Mouse (Mus musculus) forebrain, embryonic 16.5 days (tissue): ENCODE results near the gene Brd3. TPM values are rescaled to one million over a fixed set of nuclear protein-coding genes. Genes with fewer than 3 reads are reported as not detected.
"Not testable (repeated sequence)": the region's sequence is repeated elsewhere in the genome, so short reads cannot be mapped to it uniquely, and the experiment has no call there.

ENCODE experiments used
- ATAC-seq: fragments of 200-750 bp; cut with Nextera tagmentation; 2 replicates; pipeline ENCODE4 v1.8.0; 2017; ENCODE audit warnings: mild to moderate bottlenecking, moderate library complexity
- H3K27ac ChIP-seq: fragments of 300-500 bp; sonication (generic); 2 replicates; pipeline ENCODE4 v1.5.1; 2014; ENCODE audit warnings: low read length, control low read depth
- H3K27me3 ChIP-seq: fragments of 300-500 bp; sonication (generic); replicated peaks from 2 replicates; pipeline ENCODE4 v1.6.1; 2014; ENCODE audit warnings: low read length; ENCODE audit not compliant: control insufficient read depth, insufficient read depth
- H3K36me3 ChIP-seq: fragments of 300-500 bp; sonication (generic); 2 replicates; pipeline ENCODE4 v1.6.1; 2014; ENCODE audit not compliant: control insufficient read depth, insufficient read depth
- H3K4me1 ChIP-seq: fragments of 300-500 bp; sonication (generic); replicated peaks from 2 replicates; pipeline ENCODE4 v1.6.1; 2014; ENCODE audit warnings: low read length; ENCODE audit not compliant: control insufficient read depth, insufficient read depth
- H3K4me2 ChIP-seq: fragments of 300-500 bp; sonication (generic); 2 replicates; pipeline ENCODE4 v1.6.1; 2014; ENCODE audit warnings: mild to moderate bottlenecking, low read length, control low read depth
- H3K4me3 ChIP-seq: fragments of 300-500 bp; sonication (generic); replicated peaks from 2 replicates; pipeline ENCODE4 v1.5.1; 2014; ENCODE audit warnings: mild to moderate bottlenecking, low read length, control low read depth
- H3K9ac ChIP-seq: fragments of 300-500 bp; sonication (generic); replicated peaks from 2 replicates; pipeline ENCODE4 v1.6.1; 2014; ENCODE audit warnings: low read depth, low read length, control low read depth
- H3K9me3 ChIP-seq: fragments of 300-500 bp; sonication (generic); 2 replicates; pipeline ENCODE4 v1.6.1; 2016; ENCODE audit warnings: low read length; ENCODE audit not compliant: control insufficient read depth
- WGBS: fragments of 180-500 bp; shearing (Covaris S2); extraction: QIAGEN DNeasy Blood & Tissue Kit; methylation state at CpG from one replicate; pipeline ENCODE4 v1.1.7; 2014; 5-methylcytosine and 5-hydroxymethylcytosine counted together
- polyA plus RNA-seq: library from polyadenylated mRNA; unstranded; fragments of >200 nt; fragmentation: Nextera tagmentation; extraction: Ambion mirVana; gene quantifications from 2 replicates; pipeline ENCODE4 v1.2.1, GENCODE M21; 2015

The Brd3 gene
- polyA plus RNA-seq, 1 experiment from 2014 or later: 153 TPM

- H3K27ac ChIP-seq: peak overlapping the region; percentile 45; the same call in 1 of the 2 replicates
- H3K4me3 ChIP-seq: peak overlapping the region; percentile 86
- peak overlapping the region; percentile 85 for H3K9ac ChIP-seq
- peak overlapping the region; percentile 95 for H3K4me2 ChIP-seq
- peaks cover 3% of the 10 kb centered on the region; the same call in 1 of the 2 replicates for H3K36me3 ChIP-seq
- H3K27me3 ChIP-seq: no peaks in the 10 kb centered on the region
- peak; percentile 32 for ATAC-seq
- H3K4me1 ChIP-seq: peaks cover 27% of the 10 kb centered on the region
- H3K9me3 ChIP-seq: no peaks in the 10 kb centered on the region
- WGBS: under 1% methylated on average over 39 of the region's 40 CpGs
These were observed 8.1 kb upstream of the Brd3 start for GRCm38 (mm10) chr2:27515341-27516166.

GRCm38 (mm10) chr2:27514639-27515328 lies 7.3 kb upstream of the Brd3 start, which contains the start of gene Wdr5:
TSS of gene Wdr5 (plus strand) at chr2:27515157.
- Histone ChIP-seq H3K4me3 (peak within 1 kb of the TSS; percentile 86), H3K4me1 (peaks cover 27% of the 10 kb centered on the region), H3K9me3 (no peaks in the 10 kb centered on the region), H3K4me2 (peak within 1 kb of the TSS; percentile 95), H3K27me3 (no peaks in the 10 kb centered on the region), H3K9ac (peak within 1 kb of the TSS; percentile 85), H3K27ac (peak within 1 kb of the TSS; percentile 82), H3K36me3 (peaks cover 3% of the 10 kb centered on the region; the same call in 1 of the 2 replicates)
- under 1% methylated on average over 51 of the region's 57 CpGs for WGBS
- peak; percentile 95 for ATAC-seq

GRCm38 (mm10) chr2:27513861-27514260 lies 6.4 kb upstream of the Brd3 start:
- ATAC-seq: no peak

GRCm38 (mm10) chr2:27512909-27513308 lies 5.4 kb upstream of the Brd3 start:
- Histone ChIP-seq H3K9me3 (no peaks in the 10 kb centered on the region), H3K36me3 (no peaks in the 10 kb centered on the region), H3K4me1 (peaks cover 27% of the 10 kb centered on the region), H3K9ac (no peak overlapping the region), H3K27me3 (no peaks in the 10 kb centered on the region), H3K4me3 (no peak overlapping the region), H3K4me2 (no peak overlapping the region), H3K27ac (no peak overlapping the region)
- no peak for ATAC-seq
- 92% methylated on average over 3 of the region's 3 CpGs for WGBS

More at GRCm38 (mm10) chr2:27513861-27514260, 6.4 kb upstream of the Brd3 start:
- H3K4me2 ChIP-seq: peak overlapping the region; percentile 60
- no peak overlapping the region; the same call in 1 of the 2 replicates for H3K9ac ChIP-seq
- no peaks in the 10 kb centered on the region for H3K27me3 ChIP-seq
- peak overlapping the region; percentile 86 for H3K4me3 ChIP-seq
- peak overlapping the region; percentile 82; the same call in 1 of the 2 replicates for H3K27ac ChIP-seq
- peaks cover 27% of the 10 kb centered on the region for H3K4me1 ChIP-seq
- peaks cover 2% of the 10 kb centered on the region; the same call in 1 of the 2 replicates for H3K36me3 ChIP-seq
- H3K9me3 ChIP-seq: no peaks in the 10 kb centered on the region
- WGBS: 70% methylated on average over 5 of the region's 5 CpGs

- WGBS: 93% methylated on average over 7 of the region's 7 CpGs
- H3K9me3 ChIP-seq: no peaks in the 10 kb centered on the region
- no peak overlapping the region for H3K4me3 ChIP-seq
- no peak overlapping the region for H3K27ac ChIP-seq
- peaks cover 10% of the 10 kb centered on the region for H3K4me1 ChIP-seq
- no peak overlapping the region for H3K9ac ChIP-seq
- no peaks in the 10 kb centered on the region for H3K27me3 ChIP-seq
- H3K36me3 ChIP-seq: no peaks in the 10 kb centered on the region
- no peak overlapping the region for H3K4me2 ChIP-seq
- ATAC-seq: no peak
These were observed 3.2 kb upstream of the Brd3 start for GRCm38 (mm10) chr2:27510706-27511105.

GRCm38 (mm10) chr2:27506658-27507057 lies 804 bp downstream of the Brd3 start:
- not testable (repeated sequence) for H3K4me3 ChIP-seq, ATAC-seq
- 69% methylated on average over 4 of the region's 4 CpGs for WGBS

GRCm38 (mm10) chr2:27505539-27505938 lies 1.9 kb downstream of the Brd3 start:
- Histone ChIP-seq H3K9me3 (no peaks in the 10 kb centered on the region), H3K36me3 (no peaks in the 10 kb centered on the region), H3K4me2 (no peak overlapping the region), H3K27me3 (no peaks in the 10 kb centered on the region), H3K4me1 (no peaks in the 10 kb centered on the region), H3K9ac (no peak overlapping the region), H3K4me3 (no peak overlapping the region), H3K27ac (no peak overlapping the region)
- WGBS: 12% methylated on average over 6 of the region's 6 CpGs
- no peak for ATAC-seq

More at GRCm38 (mm10) chr2:27506658-27507057, 804 bp downstream of the Brd3 start:
- H3K27me3 ChIP-seq, H3K27ac ChIP-seq, H3K36me3 ChIP-seq, H3K9ac ChIP-seq, H3K9me3 ChIP-seq, H3K4me2 ChIP-seq, H3K4me1 ChIP-seq: not testable (repeated sequence)

- no peak for ATAC-seq
- H3K4me2 ChIP-seq: no peak overlapping the region
- no peak overlapping the region for H3K27ac ChIP-seq
- H3K4me3 ChIP-seq: no peak overlapping the region
- H3K27me3 ChIP-seq: no peaks in the 10 kb centered on the region
- 67% methylated on average over 7 of the region's 7 CpGs for WGBS
- no peaks in the 10 kb centered on the region for H3K4me1 ChIP-seq
- H3K9ac ChIP-seq: no peak overlapping the region
- H3K36me3 ChIP-seq: no peaks in the 10 kb centered on the region
- no peaks in the 10 kb centered on the region for H3K9me3 ChIP-seq
These were observed 3.2 kb downstream of the Brd3 start for GRCm38 (mm10) chr2:27504113-27504885.
